Mouse (Mus musculus) lung, postnatal 0 days (tissue): ENCODE measurements around the gene Npcd. TPM values are rescaled to one million over a fixed set of nuclear protein-coding genes. Genes with fewer than 3 reads are reported as not detected.

Experiments used
- ATAC-seq: fragments of 200-750 bp; cut with Nextera tagmentation; 2 replicates; pipeline ENCODE4 v1.8.0; 2017; ENCODE audit warnings: moderate library complexity
- DNase-seq: peaks from one replicate; pipeline ENCODE4 v3.0.0-alpha.2; 2016; ENCODE audit warnings: low spot score
- H3K27ac ChIP-seq: fragments of 300-500 bp; sonication (generic); 2 replicates; pipeline ENCODE4 v1.5.1; 2014; ENCODE audit warnings: antibody characterized with exemption, mild to moderate bottlenecking, low read length, mixed read lengths
- H3K27me3 ChIP-seq: fragments of 300-500 bp; sonication (generic); replicated peaks from 2 replicates; pipeline ENCODE4 v1.6.1; 2014; ENCODE audit warnings: low read length, mixed read lengths; ENCODE audit not compliant: insufficient read depth
- H3K36me3 ChIP-seq: fragments of 300-500 bp; sonication (generic); 2 replicates; pipeline ENCODE4 v1.6.1; 2014; ENCODE audit warnings: low read length, mixed read lengths; ENCODE audit not compliant: insufficient read depth
- H3K4me1 ChIP-seq: fragments of 300-500 bp; sonication (generic); 2 replicates; pipeline ENCODE4 v1.6.1; 2014; ENCODE audit warnings: antibody characterized with exemption, low read depth, low read length, mixed read lengths; ENCODE audit not compliant: insufficient read depth
- H3K4me2 ChIP-seq: fragments of 300-500 bp; sonication (generic); replicated peaks from 2 replicates; pipeline ENCODE4 v1.6.1; 2014; ENCODE audit warnings: low read depth, mild to moderate bottlenecking, low read length, moderate library complexity, mixed read lengths
- H3K4me3 ChIP-seq: fragments of 300-500 bp; sonication (generic); 2 replicates; pipeline ENCODE4 v1.5.1; 2014; ENCODE audit warnings: low read depth, low read length
- H3K9ac ChIP-seq: fragments of 300-500 bp; sonication (generic); replicated peaks from 2 replicates; pipeline ENCODE4 v1.6.1; 2014; ENCODE audit warnings: low read depth, mild to moderate bottlenecking
- H3K9me3 ChIP-seq: fragments of 300-500 bp; sonication (generic); 2 replicates; pipeline ENCODE4 v1.6.1; 2016; ENCODE audit warnings: low read length, mixed read lengths
- CTCF ChIP-seq: IDR thresholded peaks from 2 replicates; pipeline ENCODE4 v1.5.1; 2016; ENCODE audit warnings: antibody characterized with exemption, mild to moderate bottlenecking
- EP300 ChIP-seq: IDR thresholded peaks from 2 replicates; pipeline ENCODE4 v1.6.1; 2016; ENCODE audit warnings: antibody characterized with exemption, mild to moderate bottlenecking, control low read depth
- WGBS: fragments of 180-500 bp; shearing (Covaris S2); extraction: QIAGEN DNeasy Blood & Tissue Kit; methylation state at CpG from one replicate; pipeline ENCODE4 v1.1.7; 2014; 5-methylcytosine and 5-hydroxymethylcytosine counted together
- polyA plus RNA-seq: library from polyadenylated mRNA; unstranded; fragments of >200 nt; fragmentation: Nextera tagmentation; extraction: Ambion mirVana; gene quantifications from 2 replicates; pipeline ENCODE4 v1.2.1, GENCODE M21; 2015

The Npcd gene
- polyA plus RNA-seq, 1 experiment from 2014 or later, result not detected

- ATAC-seq, result no peak
- H3K27ac ChIP-seq, result no peak overlapping the region
- no peak overlapping the region for H3K4me3 ChIP-seq
- peaks cover 43% of the 10 kb centered on the region for H3K27me3 ChIP-seq
- H3K4me1 ChIP-seq, result peaks cover 6% of the 10 kb centered on the region; the same call in 1 of the 2 replicates
- no peak for DNase-seq
- WGBS, result 36% methylated on average over 4 of the region's 4 CpGs
- no peaks in the 10 kb centered on the region for H3K9me3 ChIP-seq
- H3K36me3 ChIP-seq, result no peaks in the 10 kb centered on the region
- H3K4me2 ChIP-seq, result no peak overlapping the region
- no peak for TF ChIP-seq EP300
- H3K9ac ChIP-seq, result no peak overlapping the region
These were observed 31.7 kb downstream of the Npcd start for GRCm38 (mm10) chr15:79802304-79802703.

GRCm38 (mm10) chr15:79801646-79802045 is 32.4 kb downstream of the Npcd start:
- H3K4me3 ChIP-seq, result no peak overlapping the region
- H3K4me2 ChIP-seq, result no peak overlapping the region
- H3K9me3 ChIP-seq, result no peaks in the 10 kb centered on the region
- no peak overlapping the region for H3K27ac ChIP-seq
- H3K9ac ChIP-seq, result no peak overlapping the region
- H3K36me3 ChIP-seq, result no peaks in the 10 kb centered on the region
- peaks cover 6% of the 10 kb centered on the region; the same call in 1 of the 2 replicates for H3K4me1 ChIP-seq
- peaks cover 41% of the 10 kb centered on the region for H3K27me3 ChIP-seq
- no peak for TF ChIP-seq EP300
- no peak for TF ChIP-seq CTCF
- ATAC-seq (no peak), DNase-seq (no peak)
- 56% methylated on average over 2 of the region's 2 CpGs for WGBS

- peaks cover 33% of the 10 kb centered on the region for H3K27me3 ChIP-seq
- H3K4me1 ChIP-seq, result peaks cover 6% of the 10 kb centered on the region; the same call in 1 of the 2 replicates
- H3K4me3 ChIP-seq, result no peak overlapping the region
- no peaks in the 10 kb centered on the region for H3K36me3 ChIP-seq
- no peak for TF ChIP-seq EP300
- TF ChIP-seq CTCF, result no peak
- no peaks in the 10 kb centered on the region for H3K9me3 ChIP-seq
- no peak overlapping the region for H3K27ac ChIP-seq
- no peak overlapping the region for H3K9ac ChIP-seq
- ATAC-seq (no peak), DNase-seq (no peak)
- 61% methylated on average over 11 of the region's 11 CpGs for WGBS
- H3K4me2 ChIP-seq, result no peak overlapping the region
These were observed 33.3 kb downstream of the Npcd start for GRCm38 (mm10) chr15:79800701-79801100.

GRCm38 (mm10) chr15:79798591-79798990 is 35.4 kb downstream of the Npcd start:
- Histone ChIP-seq H3K4me1 (0 out of 2 replicates have a peak, but pooled peaks cover 3% of the 10 kb centered on the region), H3K4me2 (no peak overlapping the region), H3K36me3 (no peaks in the 10 kb centered on the region), H3K4me3 (no peak overlapping the region), H3K9me3 (no peaks in the 10 kb centered on the region), H3K27ac (no peak overlapping the region), H3K9ac (no peak overlapping the region), H3K27me3 (peaks cover 15% of the 10 kb centered on the region)
- TF ChIP-seq CTCF (no peak), EP300 (no peak)
- 85% methylated on average over 10 of the region's 10 CpGs for WGBS
- DNase-seq (no peak), ATAC-seq (no peak)

- no peak overlapping the region for H3K4me3 ChIP-seq
- ATAC-seq (no peak), DNase-seq (no peak)
- no peaks in the 10 kb centered on the region for H3K36me3 ChIP-seq
- no peak for TF ChIP-seq CTCF
- no peak for TF ChIP-seq EP300
- 67% methylated on average over 8 of the region's 8 CpGs for WGBS
- H3K27ac ChIP-seq, result no peak overlapping the region
- no peak overlapping the region for H3K9ac ChIP-seq
- no peaks in the 10 kb centered on the region for H3K4me1 ChIP-seq
- H3K9me3 ChIP-seq, result no peaks in the 10 kb centered on the region
- no peak overlapping the region for H3K4me2 ChIP-seq
- peaks cover 6% of the 10 kb centered on the region for H3K27me3 ChIP-seq
These were observed 36.4 kb downstream of the Npcd start for GRCm38 (mm10) chr15:79797680-79798079.

- Histone ChIP-seq H3K9me3 (no peaks in the 10 kb centered on the region), H3K4me2 (no peak overlapping the region), H3K9ac (no peak overlapping the region), H3K27me3 (peaks cover 1% of the 10 kb centered on the region), H3K36me3 (no peaks in the 10 kb centered on the region), H3K27ac (no peak overlapping the region), H3K4me3 (no peak overlapping the region), H3K4me1 (no peaks in the 10 kb centered on the region)
- 72% methylated on average over 7 of the region's 7 CpGs for WGBS
- ATAC-seq (no peak), DNase-seq (no peak)
- TF ChIP-seq EP300 (no peak), CTCF (no peak)
These were observed 36.9 kb downstream of the Npcd start for GRCm38 (mm10) chr15:79797096-79797495.

GRCm38 (mm10) chr15:79796256-79796655 is 37.8 kb downstream of the Npcd start:
- ATAC-seq (no peak), DNase-seq (no peak)
- Histone ChIP-seq H3K9me3 (no peaks in the 10 kb centered on the region), H3K27me3 (no peaks in the 10 kb centered on the region), H3K9ac (no peak overlapping the region), H3K4me2 (no peak overlapping the region), H3K4me1 (no peaks in the 10 kb centered on the region), H3K4me3 (no peak overlapping the region), H3K27ac (no peak overlapping the region), H3K36me3 (no peaks in the 10 kb centered on the region)
- TF ChIP-seq CTCF (no peak), EP300 (no peak)
- WGBS, result 73% methylated on average over 12 of the region's 12 CpGs
